ENCODE assay signal across 8 mouse cellular contexts in genomic region chr10:59511427-59511963, GRCm38 (mm10).
DNase-seq lines count a peak whose midpoint lies in the region; ATAC-seq lines count a peak whose summit lies in the region.
"Had no signal": no experiment of that assay in that cellular context is flagged by ENCODE, and none has a peak within 500 bp of the region (broad histone marks: within the 10 kb centered on the region; RNA-seq: fewer than 3 reads in every experiment).

No protein-coding gene starts in this region.

- H3K4me1 ChIP-seq in intestine, embryonic 14.5 days (replicated peaks; ENCODE audit: control insufficient read depth, insufficient read depth, low read length) = peaks cover 34% of the 10 kb centered on the region
- H3K4me1 ChIP-seq in intestine, embryonic 16.5 days (ENCODE audit: control insufficient read depth, insufficient read depth, low read length) = peaks cover 23% of the 10 kb centered on the region

- no peak overlapping the region for H3K9ac ChIP-seq in intestine, embryonic 14.5 days (ENCODE audit: low read length)
- H3K9ac ChIP-seq in intestine, embryonic 16.5 days (ENCODE audit: low read depth, low read length) = no peak overlapping the region

- peak overlapping the region; percentile 33; the same call in 1 of the 2 replicates for H3K27ac ChIP-seq in intestine, embryonic 14.5 days (ENCODE audit: low read depth)
- H3K27ac ChIP-seq in intestine, embryonic 16.5 days (ENCODE audit: low read length) = no peak overlapping the region

- ATAC-seq in intestine, embryonic 14.5 days (replicated peaks; ENCODE audit: low FRiP score, low TSS enrichment, low read depth) = no peak
- no peak for ATAC-seq in intestine, embryonic 16.5 days
- ATAC-seq in CD4-positive, CD25-positive, alpha-beta regulatory T cell, adult 4 months = peak; percentile 87
- ATAC-seq in megakaryocyte progenitor cell, adult 5-6 weeks (replicated peaks; ENCODE audit: poor library complexity) = peak; percentile 69

- 47% methylated on average over 14 of the region's 14 CpGs for WGBS in intestine, embryonic 14.5 days
- WGBS in intestine, embryonic 16.5 days = 46% methylated on average over 14 of the region's 14 CpGs

- peak overlapping the region; percentile 22; the same call in 1 of the 2 replicates for H3K4me2 ChIP-seq in intestine, embryonic 14.5 days (ENCODE audit: low read length)
- H3K4me2 ChIP-seq in intestine, embryonic 16.5 days (ENCODE audit: low read depth, low read length) = no peak overlapping the region

- H3K36me3 ChIP-seq in intestine, embryonic 14.5 days (ENCODE audit: control insufficient read depth, insufficient read depth, low read length) = no peaks in the 10 kb centered on the region
- H3K36me3 ChIP-seq in intestine, embryonic 16.5 days (ENCODE audit: control insufficient read depth, insufficient read depth, low read length) = no peaks in the 10 kb centered on the region

- H3K9me3 ChIP-seq in intestine, embryonic 14.5 days (ENCODE audit: control insufficient read depth, low read length) = no peaks in the 10 kb centered on the region
- no peaks in the 10 kb centered on the region for H3K9me3 ChIP-seq in intestine, embryonic 16.5 days (ENCODE audit: control insufficient read depth, low read length)

- DNase-seq in intestine, embryonic 14.5 days (ENCODE audit: low spot score) = no peak
- DNase-seq in embryo, embryonic 10.5 days (ENCODE audit: low spot score) = peak; percentile 69
- DNase-seq in testis, postnatal 14 days (ENCODE audit: low spot score) = no peak
- no peak for DNase-seq in layer of hippocampus, adult 11-12 months (ENCODE audit: low spot score)
- DNase-seq: kidney, adult 9 months had no signal

- no peaks in the 10 kb centered on the region for H3K27me3 ChIP-seq in intestine, embryonic 14.5 days (replicated peaks; ENCODE audit: control insufficient read depth, insufficient read depth, low read length)
- no peaks in the 10 kb centered on the region for H3K27me3 ChIP-seq in intestine, embryonic 16.5 days (replicated peaks; ENCODE audit: control insufficient read depth, insufficient read depth, low read length)

- no peak overlapping the region for H3K4me3 ChIP-seq in intestine, embryonic 14.5 days (ENCODE audit: low read depth, low read length)
- H3K4me3 ChIP-seq in intestine, embryonic 16.5 days (ENCODE audit: low read length) = no peak overlapping the region

Comparison
In these comparisons a context has a peak if more than half of its experiments do, and no peak if none do; other contexts are left out.
1. ATAC-seq: peak in CD4-positive, CD25-positive, alpha-beta regulatory T cell, adult 4 months (single experiment) and megakaryocyte progenitor cell, adult 5-6 weeks (single experiment); none in intestine, embryonic 14.5 days (single experiment) and intestine, embryonic 16.5 days (single experiment).